In the genomic region with DNA sequence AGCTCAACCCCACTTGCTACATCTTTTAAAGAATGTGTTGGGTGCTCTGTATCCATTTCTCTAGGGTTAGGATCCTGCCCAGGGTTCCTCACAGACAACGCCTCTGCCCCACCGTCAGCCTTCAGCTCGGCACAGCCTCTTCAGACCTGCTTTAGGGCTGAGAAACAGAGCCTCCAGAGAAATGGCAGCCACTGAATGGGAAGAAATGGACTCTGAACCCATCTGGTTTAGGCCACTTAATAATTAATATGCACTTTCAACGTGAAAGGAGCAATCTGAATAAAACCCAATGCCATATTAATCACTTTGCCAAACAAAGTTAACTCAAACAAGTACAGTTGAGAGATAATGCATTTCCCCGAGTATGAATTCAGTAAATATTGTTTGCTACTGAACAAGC, we compare ENCODE assay signal across 23 mouse cellular contexts.
DNase-seq lines count a peak whose midpoint lies in the region; TF ChIP-seq lines count a peak whose summit lies in the region.
"Had no signal": no experiment of that assay in that cellular context is flagged by ENCODE, and none has a peak within 500 bp of the region (broad histone marks: within the 10 kb centered on the region; RNA-seq: fewer than 3 reads in every experiment).

No protein-coding gene starts in this region.

- H3K36me3 ChIP-seq in liver, adult 2 months (ENCODE audit: control insufficient read depth, insufficient read depth, low read length), result no peaks in the 10 kb centered on the region; the same call in 1 of the 2 replicates

- DNase-seq in kidney, adult 18-20 months, result peak; percentile 26
- no peak for DNase-seq in kidney, postnatal 10 days
- peak; percentile 80 for DNase-seq in kidney, adult 9 months
- DNase-seq in kidney, adult 11 months, result no peak
- DNase-seq in liver, adult 2 months (ENCODE audit: extremely low read depth, low read depth, low spot score), result peak; percentile 46
- DNase-seq in liver, result no peak
- DNase-seq: adrenal gland, adult 2 months; adrenal gland, postnatal 14 days; cerebellum, adult 11 months; cerebellum, adult 2 months; cerebellum, adult 9-11 months; cerebellum, postnatal 25 days; gastrocnemius, postnatal 10 days; gastrocnemius, postnatal 36 days; heart, adult 2 months; heart, postnatal 14 days; heart, postnatal 4 days had no signal

- no peaks in the 10 kb centered on the region for H3K4me1 ChIP-seq in liver, adult 2 months (ENCODE audit: control insufficient read depth, insufficient read depth, low read length)
- H3K4me1 ChIP-seq: forebrain, embryonic 13.5 days had no signal

- H3K27me3 ChIP-seq in liver, adult 2 months (ENCODE audit: control insufficient read depth, insufficient read depth, low read length), result no peaks in the 10 kb centered on the region
- H3K27me3 ChIP-seq: embryonic facial prominence, embryonic 12.5 days; embryonic facial prominence, embryonic 15.5 days; forebrain, embryonic 13.5 days; heart, embryonic 13.5 days had no signal

- H3K79me2 ChIP-seq in liver, adult 2 months (ENCODE audit: control insufficient read depth, insufficient read depth, low read length), result no peaks in the 10 kb centered on the region

- no peak overlapping the region for H3K27ac ChIP-seq in liver, adult 2 months (replicated peaks; ENCODE audit: insufficient read depth, low read depth, low read length)
- H3K27ac ChIP-seq: embryonic facial prominence, embryonic 12.5 days; embryonic facial prominence, embryonic 15.5 days; forebrain, embryonic 13.5 days; heart, adult 2 months; heart, embryonic 10.5 days; heart, embryonic 13.5 days; hindbrain, embryonic 14.5 days had no signal

- TF ChIP-seq POLR2A in liver, adult 2 months (IDR thresholded peaks at IDR 0.05; ENCODE audit: extremely low read depth, insufficient read depth, low read length), result no peak

- no peak overlapping the region for H3K4me3 ChIP-seq in liver, adult 2 months (ENCODE audit: insufficient read depth, low read depth, low read length)
- H3K4me3 ChIP-seq: embryonic facial prominence, embryonic 12.5 days; embryonic facial prominence, embryonic 15.5 days; forebrain, embryonic 13.5 days; heart, adult 2 months; heart, embryonic 10.5 days; heart, embryonic 13.5 days had no signal

- no peak for TF ChIP-seq CTCF in liver, adult 2 months (IDR thresholded peaks at IDR 0.05; ENCODE audit: low read depth, low read length)

- H3K9ac ChIP-seq in liver, adult 2 months (ENCODE audit: low read depth, low read length), result no peak overlapping the region
- H3K9ac ChIP-seq: embryonic facial prominence, embryonic 12.5 days; embryonic facial prominence, embryonic 15.5 days; forebrain, embryonic 13.5 days; heart, embryonic 13.5 days; hindbrain, embryonic 14.5 days had no signal

- WGBS in liver, adult 2 months, result 65% methylated on average over 5 of the region's 5 CpGs

Comparison
In these comparisons a context has a peak if more than half of its experiments do, and no peak if none do; other contexts are left out.
1. DNase-seq: peak in kidney, adult 18-20 months (single experiment), kidney, adult 9 months (single experiment) and liver, adult 2 months (single experiment); none in kidney, postnatal 10 days (single experiment), kidney, adult 11 months (single experiment) and liver (single experiment).